Mouse (Mus musculus): Measurements from ENCODE around the gene Hoxc8. TPM values are rescaled to one million over a fixed set of nuclear protein-coding genes. Genes with fewer than 3 reads are reported as not detected.

Gene Hoxc8
- total and polyA plus RNA-seq, 3 experiments = 0.31 to 1.7 TPM; not detected in 1

- TF ChIP-seq EP300 (IDR thresholded peaks at IDR 0.05; ENCODE audit: low read depth in 1 of 2, low read length in 2 of 2) (peak; percentile 11 to 20; a peak in 1 of 4 replicates), CTCF (IDR thresholded peaks at IDR 0.05 in 2 of 3, conservative IDR thresholded peaks at IDR 0.05 in 1 of 3; ENCODE audit: control insufficient read depth in 1 of 3, insufficient read depth in 1 of 3, low read depth in 2 of 3, low read length in 3 of 3, poor library complexity in 1 of 3, severe bottlenecking in 1 of 3) (no peak)
These were observed 10.1 kb downstream of the Hoxc8 start (continued) for GRCm38 (mm10) chr15:103000501-103000901.

- TF ChIP-seq ZNF384 (IDR thresholded peaks at IDR 0.05; ENCODE audit: low read depth, low read length) (no peak), MEF2A (IDR thresholded peaks at IDR 0.05; ENCODE audit: extremely low read depth, insufficient replicate concordance, low read depth, low read length, poor library complexity, severe bottlenecking) (peak; percentile 86; the same call in 1 of the 2 replicates)
- peak overlapping the region; percentile 99 for H3K27ac ChIP-seq (ENCODE audit: control insufficient read depth, low read depth, low read length)
- peaks cover 18 to 38% of the 10 kb centered on the region in 2 experiments for H3K4me1 ChIP-seq (ENCODE audit: control insufficient read depth in 1 of 2, insufficient read depth in 2 of 2, low read length in 2 of 2)
- H3K4me3 ChIP-seq (ENCODE audit: control insufficient read depth in 1 of 2, insufficient read depth in 1 of 2, low read depth in 2 of 2, low read length in 2 of 2) = peak overlapping the region; percentile 60 to 68
- H3K9me3 ChIP-seq (replicated peaks; ENCODE audit: insufficient read depth, low read length) = no peaks in the 10 kb centered on the region
- DNase-seq (ENCODE audit: low read depth, low spot score) = peak; percentile 47
- peak overlapping the region; percentile 98 for H3K9ac ChIP-seq (ENCODE audit: control insufficient read depth, low read depth, low read length, poor library complexity, severe bottlenecking)
- H3K27me3 ChIP-seq (ENCODE audit: control insufficient read depth in 1 of 2, insufficient read depth in 2 of 2, low read length in 2 of 2) = no peaks in the 10 kb centered on the region
- H3K79me2 ChIP-seq (ENCODE audit: control insufficient read depth, insufficient read depth, low read length, poor library complexity) = peaks cover 27% of the 10 kb centered on the region
- H3K36me3 ChIP-seq (ENCODE audit: control insufficient read depth in 1 of 2, insufficient read depth in 2 of 2, low read length in 2 of 2) = peaks cover 0 to 34% of the 10 kb centered on the region in 2 experiments; a peak in 2 of 4 replicates
These were observed 11.0 kb downstream of the Hoxc8 start for GRCm38 (mm10) chr15:103001370-103001769.

- H3K79me2 ChIP-seq (ENCODE audit: control insufficient read depth, insufficient read depth, low read length, poor library complexity) = peaks cover 27% of the 10 kb centered on the region
- peaks cover 24 to 38% of the 10 kb centered on the region in 2 experiments for H3K4me1 ChIP-seq (ENCODE audit: control insufficient read depth in 1 of 2, insufficient read depth in 2 of 2, low read length in 2 of 2)
- H3K27me3 ChIP-seq (ENCODE audit: control insufficient read depth in 1 of 2, insufficient read depth in 2 of 2, low read length in 2 of 2) = no peaks in the 10 kb centered on the region
- TF ChIP-seq ELF1 (IDR thresholded peaks at IDR 0.05; ENCODE audit: low read depth, low read length) = no peak
- 0 out of 2 replicates have a peak, but pooled peaks have one; percentile 4 for TF ChIP-seq CHD1 (IDR thresholded peaks at IDR 0.05; ENCODE audit: low read depth, low read length)
- no peak for TF ChIP-seq RAD21 (IDR thresholded peaks at IDR 0.05; ENCODE audit: low read depth, low read length)
- no peak for TF ChIP-seq MXI1 (IDR thresholded peaks at IDR 0.05; ENCODE audit: low read depth, low read length)
- no peaks in the 10 kb centered on the region for H3K9me3 ChIP-seq (replicated peaks; ENCODE audit: insufficient read depth, low read length)
- peak; percentile 66 for DNase-seq (ENCODE audit: low read depth, low spot score)
- H3K9ac ChIP-seq (ENCODE audit: control insufficient read depth, low read depth, low read length, poor library complexity, severe bottlenecking) = peak overlapping the region; percentile 60
- peak overlapping the region in 1 of 2 experiments; percentile 57; a peak in 3 of 4 replicates for H3K4me3 ChIP-seq (ENCODE audit: control insufficient read depth in 1 of 2, insufficient read depth in 1 of 2, low read depth in 2 of 2, low read length in 2 of 2)
- H3K27ac ChIP-seq (ENCODE audit: control insufficient read depth, low read depth, low read length) = peak overlapping the region; percentile 63
- H3K36me3 ChIP-seq (ENCODE audit: control insufficient read depth in 1 of 2, insufficient read depth in 2 of 2, low read length in 2 of 2) = peaks cover 0 to 35% of the 10 kb centered on the region in 2 experiments; a peak in 2 of 4 replicates
These were observed 11.7 kb downstream of the Hoxc8 start for GRCm38 (mm10) chr15:103002156-103002555.

GRCm38 (mm10) chr15:103002821-103003448, 12.5 kb downstream of the Hoxc8 start:
- Histone ChIP-seq H3K27ac (ENCODE audit: control insufficient read depth, low read depth, low read length) (peak overlapping the region; percentile 63), H3K9ac (ENCODE audit: control insufficient read depth, low read depth, low read length, poor library complexity, severe bottlenecking) (peak overlapping the region; percentile 60), H3K27me3 (ENCODE audit: control insufficient read depth in 1 of 2, insufficient read depth in 2 of 2, low read length in 2 of 2) (no peaks in the 10 kb centered on the region), H3K79me2 (ENCODE audit: control insufficient read depth, insufficient read depth, low read length, poor library complexity) (peaks cover 27% of the 10 kb centered on the region), H3K36me3 (ENCODE audit: control insufficient read depth in 1 of 2, insufficient read depth in 2 of 2, low read length in 2 of 2) (peaks cover 0 to 36% of the 10 kb centered on the region in 2 experiments; a peak in 2 of 4 replicates), H3K9me3 (replicated peaks; ENCODE audit: insufficient read depth, low read length) (no peaks in the 10 kb centered on the region), H3K4me3 (ENCODE audit: control insufficient read depth in 1 of 2, insufficient read depth in 1 of 2, low read depth in 2 of 2, low read length in 2 of 2) (peak overlapping the region; percentile 49 to 57), H3K4me1 (ENCODE audit: control insufficient read depth in 1 of 2, insufficient read depth in 2 of 2, low read length in 2 of 2) (peaks cover 24 to 35% of the 10 kb centered on the region in 2 experiments)
- peak; percentile 90 for DNase-seq (ENCODE audit: low read depth, low spot score)
- TF ChIP-seq JUND (IDR thresholded peaks at IDR 0.05; ENCODE audit: low read depth, low read length) (0 out of 2 replicates have a peak, but pooled peaks have one; percentile 27), TCF12 (IDR thresholded peaks at IDR 0.05; ENCODE audit: low read depth, low read length) (no peak), RCOR1 (IDR thresholded peaks at IDR 0.05; ENCODE audit: low read depth, low read length) (peak; percentile 56; the same call in 1 of the 2 replicates), HCFC1 (IDR thresholded peaks at IDR 0.05; ENCODE audit: low read depth, low read length) (0 out of 2 replicates have a peak, but pooled peaks have one; percentile 24), POLR2AphosphoS2 (IDR thresholded peaks at IDR 0.05; ENCODE audit: low read length) (no peak), MXI1 (IDR thresholded peaks at IDR 0.05; ENCODE audit: low read depth, low read length) (peak; percentile 81), SIN3A (IDR thresholded peaks at IDR 0.05; ENCODE audit: low read length) (peak; percentile 71), MAZ (IDR thresholded peaks at IDR 0.05; ENCODE audit: low read depth, low read length) (0 out of 2 replicates have a peak, but pooled peaks have one; percentile 36), USF2 (IDR thresholded peaks at IDR 0.05; ENCODE audit: borderline replicate concordance in 1 of 2, insufficient read depth in 1 of 2, low read depth in 1 of 2, low read length in 2 of 2) (no peak), MEF2A (IDR thresholded peaks at IDR 0.05; ENCODE audit: extremely low read depth, insufficient replicate concordance, low read depth, low read length, poor library complexity, severe bottlenecking) (no peak), MAX (IDR thresholded peaks at IDR 0.05; ENCODE audit: low read length) (peak; percentile 47), ELF1 (IDR thresholded peaks at IDR 0.05; ENCODE audit: low read depth, low read length) (peak; percentile 40; the same call in 1 of the 2 replicates), ZKSCAN1 (IDR thresholded peaks at IDR 0.05; ENCODE audit: low read depth, low read length) (no peak), EP300 (IDR thresholded peaks at IDR 0.05; ENCODE audit: low read depth in 1 of 2, low read length in 2 of 2) (peak; percentile 34 to 60; a peak in 3 of 4 replicates), ETS1 (IDR thresholded peaks at IDR 0.05; ENCODE audit: low read depth, low read length) (peak; percentile 29; the same call in 1 of the 2 replicates), CHD1 (IDR thresholded peaks at IDR 0.05; ENCODE audit: low read depth, low read length) (no peak)
